Mouse (Mus musculus) brain, embryonic 18.5 days (tissue): Measurements from ENCODE around the gene Exosc10.

Experiments
- DNase-seq: peaks from one replicate; pipeline ENCODE4 v3.0.0-alpha.2; 2012; ENCODE audit warnings: low read depth, low spot score

The Exosc10 gene

DNA sequence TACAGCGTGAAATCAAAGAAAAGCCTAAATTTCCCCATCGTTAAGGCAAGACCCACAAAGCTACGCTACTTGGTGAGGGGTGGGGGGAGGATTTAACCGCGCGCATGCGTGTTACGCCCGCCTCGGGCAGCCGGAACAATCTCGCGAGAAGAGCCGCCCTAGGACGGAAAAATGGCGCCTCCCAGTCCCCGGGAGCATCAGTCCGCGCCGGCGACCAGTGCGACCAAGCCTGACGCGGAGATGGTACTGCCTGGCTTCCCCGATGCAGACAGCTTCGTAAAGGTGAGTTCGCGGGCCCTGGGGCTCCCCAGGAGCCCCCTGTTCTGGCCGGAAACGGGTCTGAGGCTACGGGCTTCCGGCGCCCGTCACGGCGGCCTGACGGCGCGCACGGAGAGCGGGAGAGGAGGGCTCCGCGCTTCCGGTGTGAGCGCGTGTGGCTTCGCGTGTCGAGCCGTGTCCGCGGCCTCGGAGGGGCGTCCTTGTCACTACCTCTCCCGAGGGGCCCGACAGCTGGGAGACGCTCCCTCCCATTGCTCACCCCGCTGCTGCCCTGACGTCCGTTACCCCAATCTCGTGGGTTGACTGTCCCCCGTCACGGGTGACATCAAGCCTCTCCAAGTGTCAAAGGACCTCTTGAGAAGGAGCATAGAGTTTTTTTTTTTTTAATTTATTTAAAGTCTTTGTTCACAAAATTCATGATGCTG lies at the start of gene Exosc10:
Gene Exosc10 (plus strand): TSS at position 133 of the 704 bp plus-strand sequence.
- peak; percentile 82 for DNase-seq

DNA sequence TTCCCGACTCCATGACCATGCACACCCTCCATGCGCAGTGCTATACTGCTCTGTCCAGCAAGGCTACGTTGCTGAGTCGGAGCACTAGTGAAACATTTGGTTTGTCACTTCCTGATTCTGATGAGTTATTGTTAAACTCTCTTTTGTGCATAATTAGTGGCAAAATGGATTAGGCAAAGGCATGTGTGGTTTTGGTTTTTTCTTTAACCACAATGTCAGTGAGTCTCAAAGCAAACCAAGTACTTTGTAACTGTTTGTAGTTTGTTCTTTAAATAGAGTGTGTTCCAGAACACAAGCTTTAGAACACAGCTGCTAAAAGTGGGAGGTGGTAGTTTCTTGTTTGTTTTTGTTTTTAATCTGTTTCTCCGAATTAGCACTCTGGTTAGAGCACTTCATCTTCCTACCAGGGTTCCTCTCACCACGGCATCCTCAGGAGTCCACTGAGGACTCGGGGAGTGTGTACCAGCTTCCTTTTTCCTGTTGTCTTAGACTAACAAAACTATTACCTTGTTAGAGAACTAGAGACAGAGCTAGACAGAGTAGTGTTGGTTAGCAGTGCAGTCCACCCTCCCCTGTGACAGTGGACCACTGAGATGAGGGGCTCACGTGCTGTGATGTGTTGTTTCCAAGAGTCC lies 48.7 kb upstream of the Exosc10 start:
- DNase-seq = no peak

DNA sequence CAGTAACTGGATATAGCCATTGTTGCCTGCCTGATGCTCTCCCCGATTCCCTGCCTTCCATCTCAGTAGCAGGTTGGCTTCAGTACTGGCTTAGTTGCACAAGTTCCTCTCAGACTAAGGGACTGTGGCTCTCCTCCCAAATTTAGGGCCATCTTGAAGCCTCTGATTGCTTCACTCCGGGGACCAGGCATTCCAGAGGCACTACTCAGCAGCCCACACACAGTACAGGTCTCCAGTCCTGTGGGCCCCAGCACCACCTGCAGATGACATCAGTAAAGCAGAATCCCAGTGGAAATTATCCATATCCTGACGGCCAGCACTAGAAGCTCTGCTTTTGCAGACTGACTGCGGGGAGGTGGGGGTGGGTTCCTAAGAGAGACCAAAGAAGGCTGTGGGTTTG lies 47.5 kb upstream of the Exosc10 start:
- no peak for DNase-seq

DNA sequence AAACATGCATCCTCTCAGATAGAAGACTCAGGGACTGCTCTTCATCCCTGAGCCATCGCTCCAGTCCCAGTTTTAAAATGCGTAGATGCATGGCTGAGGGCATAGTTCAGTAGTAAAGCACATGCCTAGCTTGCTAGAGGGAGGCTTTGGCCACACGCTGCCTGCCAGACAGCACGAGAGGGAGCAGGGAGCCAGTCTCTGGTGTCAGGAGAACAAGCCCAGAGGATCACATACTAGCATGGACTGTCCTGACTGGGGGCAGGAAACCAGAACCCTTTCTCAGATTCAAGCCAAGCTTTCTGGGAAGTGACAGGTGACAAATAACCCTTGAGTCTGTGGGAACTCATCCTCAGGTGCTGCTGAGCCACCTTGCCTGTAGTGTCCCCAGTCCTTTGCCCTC lies 46.9 kb upstream of the Exosc10 start:
- DNase-seq = no peak

DNA sequence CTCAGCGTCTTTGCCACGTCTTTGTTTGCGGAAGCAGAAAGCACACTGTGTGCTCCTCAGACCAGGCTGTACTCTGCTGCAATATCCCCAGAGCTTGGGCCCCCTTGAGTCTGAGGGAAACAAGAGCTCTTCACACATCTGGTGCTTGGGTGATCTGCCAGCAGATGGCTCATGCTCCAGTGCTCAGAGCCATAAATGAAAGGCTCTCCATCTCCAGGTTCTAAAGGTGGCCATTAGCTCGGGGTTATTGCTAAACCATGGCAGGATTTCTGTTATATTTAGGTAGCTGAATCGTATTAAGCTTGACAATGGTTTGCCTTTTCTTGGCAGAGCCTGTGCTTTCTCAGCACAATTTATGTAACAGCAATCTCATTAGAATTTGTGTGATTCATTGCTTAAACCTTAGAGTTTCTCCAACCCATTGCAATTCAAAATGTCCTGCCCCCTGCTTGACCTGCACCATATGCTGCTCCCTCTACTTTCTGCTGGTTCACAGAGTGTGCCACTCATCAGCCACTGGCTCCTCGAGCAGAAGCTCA lies 45.1 kb upstream of the Exosc10 start:
- DNase-seq = no peak

DNA sequence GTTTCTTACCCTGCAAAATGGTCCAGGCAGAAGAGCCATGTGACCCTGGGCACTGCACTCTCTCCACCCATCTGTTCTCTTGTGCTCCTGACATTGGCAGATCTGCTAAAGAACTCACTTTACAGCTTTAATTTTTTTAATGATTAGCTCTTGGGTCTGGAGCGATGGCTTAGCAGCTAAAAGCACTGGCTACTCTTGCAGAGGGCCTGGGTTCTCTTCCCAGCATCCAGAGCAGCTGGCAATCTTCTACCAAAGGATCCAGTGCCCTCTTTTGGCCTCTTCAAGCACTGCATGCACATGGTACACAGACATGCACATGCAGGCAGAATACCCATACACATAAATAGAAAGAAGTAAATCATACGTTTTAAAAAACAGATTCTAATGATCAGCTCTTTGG lies 42.9 kb upstream of the Exosc10 start:
- no peak for DNase-seq

DNA sequence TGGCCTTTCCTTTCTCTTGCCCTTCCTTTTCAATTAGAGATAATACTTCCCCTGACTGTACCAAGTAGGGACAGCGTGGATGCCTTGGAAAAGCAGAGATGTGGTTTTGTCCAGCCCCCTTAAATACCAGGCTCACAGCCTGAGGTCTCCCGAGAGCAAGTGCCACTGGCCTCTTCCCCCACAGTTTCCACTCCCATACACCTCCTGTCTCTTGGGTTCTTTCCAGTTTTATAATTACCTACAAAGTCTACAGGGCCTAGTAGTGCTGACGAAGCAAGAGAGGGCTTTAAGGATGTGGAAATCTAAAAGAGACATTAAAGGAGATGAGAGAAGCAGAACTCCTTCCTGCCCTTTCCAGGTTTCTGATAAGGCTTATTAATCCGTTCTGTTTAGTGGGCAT lies 40.4 kb upstream of the Exosc10 start:
- no peak for DNase-seq

DNA sequence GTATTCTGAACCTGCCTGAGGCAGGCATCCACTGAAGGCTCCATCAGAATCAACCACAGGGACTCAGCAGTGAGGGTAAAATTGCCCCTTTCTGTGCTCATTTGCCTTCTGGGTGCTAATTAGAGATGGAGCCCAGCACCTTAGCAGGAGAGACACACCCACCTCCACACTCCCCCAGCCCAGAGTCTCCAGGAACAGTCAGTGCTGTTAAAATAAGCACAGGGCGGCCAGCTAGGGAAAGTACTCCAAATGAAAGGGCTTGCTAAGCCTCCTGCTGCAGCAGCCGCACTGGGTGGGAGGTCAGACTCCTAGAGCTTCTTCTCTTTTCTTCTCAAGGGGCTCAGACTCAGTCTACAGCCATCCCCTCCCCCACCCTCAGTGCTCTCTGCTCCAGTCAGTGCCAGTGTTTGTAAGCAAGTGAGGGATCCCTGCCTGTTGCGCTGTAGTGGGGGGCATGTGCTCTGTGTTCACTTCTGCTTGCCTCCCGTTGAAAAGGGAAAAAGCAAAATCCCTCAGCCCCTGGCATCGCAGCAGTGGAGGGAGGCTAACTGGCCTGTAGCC lies 39.9 kb upstream of the Exosc10 start:
- DNase-seq = no peak

DNA sequence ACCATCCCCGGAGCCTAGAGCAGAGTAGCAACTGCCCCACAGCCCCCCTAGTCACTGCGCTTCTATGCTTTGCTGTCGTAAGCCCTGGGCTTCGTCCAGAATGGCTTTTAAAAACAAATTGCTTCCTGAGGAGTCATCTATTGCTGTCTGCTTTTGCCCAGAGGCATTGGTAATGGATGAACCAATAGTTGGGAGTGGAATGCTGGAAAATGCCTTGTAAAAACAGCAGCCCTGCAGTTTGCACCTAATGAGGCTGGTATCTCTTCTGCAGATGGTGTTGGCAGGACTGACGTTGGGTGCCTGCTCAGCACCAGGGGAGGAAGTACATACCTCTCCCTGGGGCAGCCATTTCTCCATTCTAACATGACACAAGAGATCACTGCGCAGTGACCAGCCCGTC lies 34.7 kb upstream of the Exosc10 start:
- no peak for DNase-seq

DNA sequence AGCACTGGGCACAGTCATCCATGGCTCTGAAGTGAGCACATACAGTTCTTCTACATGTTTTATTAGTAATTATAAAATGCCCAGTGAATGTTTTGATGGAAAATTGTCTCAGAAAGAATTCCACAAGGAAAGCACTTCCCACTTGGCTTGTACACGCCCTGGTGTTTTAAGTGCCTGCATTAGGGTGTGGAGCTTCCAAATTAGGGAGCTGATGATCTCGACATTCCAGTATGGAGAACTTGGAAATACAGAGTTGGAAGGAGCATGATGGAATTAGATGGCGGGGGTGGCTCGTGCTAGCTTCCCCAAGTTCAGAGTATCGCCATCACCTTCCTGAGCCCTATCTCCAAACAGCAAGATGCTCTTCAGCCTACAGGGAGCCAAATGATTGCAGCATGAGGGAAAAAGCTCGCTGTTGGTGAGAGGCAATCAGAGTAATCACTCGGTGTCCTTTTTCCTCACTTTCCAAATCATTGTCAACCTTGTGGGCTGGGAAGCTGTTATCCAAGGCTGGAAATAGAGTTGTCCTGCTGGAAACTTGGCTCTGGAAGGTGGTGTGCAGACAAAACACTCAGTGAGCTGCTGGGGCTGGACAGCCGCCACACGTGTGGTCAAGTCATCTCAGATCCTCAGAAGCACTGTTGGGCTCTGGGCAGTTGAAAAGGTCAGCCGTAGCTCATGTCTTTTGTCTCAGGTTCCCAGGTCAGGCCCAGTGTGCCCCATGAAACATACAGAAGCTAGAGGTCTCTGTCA lies 30.9 kb upstream of the Exosc10 start:
- DNase-seq = no peak

DNA sequence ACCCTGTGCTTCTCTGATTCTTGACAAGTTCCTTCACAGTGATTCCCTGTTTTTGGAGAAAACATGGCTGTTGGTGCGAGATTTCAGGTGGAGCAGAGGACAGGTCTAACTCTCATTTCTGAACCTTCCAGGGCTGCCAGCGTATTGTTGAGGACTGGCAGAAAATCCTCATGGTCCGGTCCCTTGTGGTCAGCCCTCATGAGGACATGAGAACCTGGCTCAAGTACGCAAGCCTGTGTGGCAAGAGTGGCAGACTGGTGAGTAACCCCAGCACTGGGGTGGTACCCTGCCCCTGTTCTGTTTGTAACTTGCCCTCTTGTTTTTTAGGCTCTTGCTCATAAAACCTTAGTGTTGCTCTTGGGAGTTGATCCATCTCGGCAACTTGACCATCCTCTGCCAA lies 27.9 kb upstream of the Exosc10 start:
- no peak for DNase-seq

DNA sequence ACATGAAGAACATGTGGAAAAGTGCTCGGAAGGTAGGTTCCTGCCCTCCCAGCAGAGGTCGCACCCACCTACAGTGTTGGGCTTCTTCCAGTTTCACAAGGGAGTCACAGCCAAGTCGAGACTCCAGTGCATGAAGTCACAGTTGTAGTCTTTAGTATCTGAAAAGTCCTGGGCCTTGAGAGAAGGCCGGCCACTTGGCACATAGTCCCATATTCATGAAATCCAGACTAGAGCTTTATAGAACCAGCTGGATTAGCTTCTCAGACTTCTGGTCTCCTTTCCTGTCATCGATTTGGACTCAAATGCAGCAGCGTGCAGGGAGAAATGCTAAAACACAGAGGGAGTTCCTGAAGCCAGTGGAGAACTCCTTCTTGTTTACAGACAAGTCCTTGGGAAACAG lies 27.5 kb upstream of the Exosc10 start:
- no peak for DNase-seq

DNA sequence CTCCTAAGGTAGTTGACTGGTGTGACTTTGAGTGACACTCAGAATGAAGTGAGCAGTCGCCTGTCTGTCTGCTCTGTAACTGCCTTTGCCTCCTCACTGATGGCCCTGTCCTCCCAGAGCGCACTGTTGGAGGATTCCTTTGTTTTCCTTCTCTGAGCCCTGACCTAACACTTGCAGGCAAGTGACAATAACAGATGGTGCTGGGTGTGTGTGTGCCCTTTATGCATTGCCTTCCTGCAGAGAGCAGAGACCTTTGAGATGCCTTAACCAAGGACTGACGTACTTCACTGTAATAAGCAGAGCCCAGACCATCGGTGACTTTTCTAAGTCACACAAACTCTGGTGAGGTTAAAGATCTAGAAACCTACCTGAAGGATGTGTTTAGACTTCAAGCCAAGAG lies 26.9 kb upstream of the Exosc10 start:
- DNase-seq = no peak

DNA sequence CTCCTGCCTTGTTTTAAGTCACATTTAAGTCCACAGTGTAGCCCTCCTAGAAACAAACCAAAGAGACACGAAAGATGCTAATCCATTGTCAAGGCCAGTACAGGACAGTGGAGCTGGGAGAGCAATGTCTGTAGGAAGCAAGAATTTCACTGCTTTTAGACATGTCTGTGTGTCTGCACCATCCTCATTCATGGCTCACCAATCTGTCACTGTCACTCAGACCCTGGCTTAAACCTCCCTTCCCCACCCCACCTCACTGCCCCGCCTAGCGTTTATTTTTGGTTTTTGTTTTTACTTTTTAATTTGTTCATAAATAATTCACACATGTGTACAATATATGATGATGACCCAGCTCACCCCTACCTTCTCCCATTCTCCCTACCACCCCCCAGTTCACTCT lies 25.7 kb upstream of the Exosc10 start:
- no peak for DNase-seq

DNA sequence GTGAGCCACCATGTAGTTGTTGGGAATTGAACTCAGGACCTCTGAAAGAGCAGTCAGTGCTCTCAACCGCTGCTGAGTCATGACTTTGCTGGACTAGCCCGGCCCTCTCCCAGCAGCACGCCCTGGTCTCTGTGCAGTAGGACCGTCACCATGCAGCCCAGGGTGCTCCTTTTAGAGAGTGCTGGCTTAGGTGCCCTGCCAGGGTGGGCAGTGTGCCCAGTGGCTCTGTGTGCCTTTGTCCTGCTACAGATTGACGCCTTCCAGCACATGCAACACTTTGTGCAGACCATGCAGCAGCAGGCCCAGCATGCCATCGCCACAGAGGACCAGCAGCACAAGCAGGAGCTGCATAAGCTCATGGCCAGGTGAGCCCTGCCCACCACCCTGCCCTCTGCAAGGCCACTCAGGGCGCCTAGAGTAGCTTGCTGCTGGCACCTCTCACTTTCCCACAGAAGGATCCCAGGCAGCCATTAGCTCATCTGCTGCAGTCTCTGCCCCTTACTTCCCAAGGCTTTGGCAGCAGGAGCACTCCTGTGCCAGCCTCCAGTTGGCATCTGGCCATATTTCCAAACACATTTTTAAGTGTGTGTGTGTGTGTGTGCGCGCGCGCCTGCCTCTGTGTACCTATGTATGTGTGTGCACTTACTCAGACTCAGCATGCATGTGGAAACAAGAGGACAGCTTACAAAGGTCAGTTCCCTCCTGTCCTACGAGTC lies 24.5 kb upstream of the Exosc10 start:
- DNase-seq = no peak

DNA sequence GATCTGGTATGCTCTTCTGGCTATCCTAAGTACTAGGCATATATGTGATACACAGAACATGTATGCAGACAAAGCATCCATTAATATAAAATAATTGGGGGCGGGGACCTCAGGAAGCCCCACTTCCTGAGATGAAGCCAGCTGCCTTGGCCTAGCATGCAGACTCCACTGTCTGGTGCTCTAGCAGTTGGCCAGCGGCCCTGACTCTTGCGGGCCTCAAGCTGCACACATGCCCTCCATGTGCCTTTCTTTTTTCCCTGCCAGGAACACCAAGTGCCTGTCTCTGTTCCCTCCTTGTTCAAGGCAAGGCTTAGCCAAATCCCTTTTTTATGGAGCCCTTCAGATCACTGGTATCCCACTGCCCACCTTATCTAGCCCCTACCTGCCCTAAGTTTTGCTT lies 22.4 kb upstream of the Exosc10 start:
- no peak for DNase-seq

DNA sequence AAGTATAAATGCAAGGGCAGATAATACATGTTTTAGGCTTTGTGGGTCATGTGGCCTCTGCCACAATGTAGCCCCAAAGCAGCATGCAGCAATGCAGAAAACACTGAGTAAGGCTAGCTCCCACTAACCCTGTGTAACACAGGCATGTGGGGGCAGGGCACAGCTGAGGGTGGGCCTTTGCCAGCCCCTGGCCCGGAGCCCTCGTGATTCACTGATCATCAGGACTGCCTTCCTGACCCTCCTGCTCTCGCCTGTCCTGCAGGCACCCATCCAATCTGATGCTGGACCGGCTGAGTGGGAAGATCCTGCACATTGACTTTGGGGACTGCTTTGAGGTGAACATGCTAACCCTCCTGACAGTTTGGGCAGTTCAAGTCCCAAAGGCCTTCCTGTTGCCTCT lies 9.1 kb upstream of the Exosc10 start:
- DNase-seq = no peak

DNA sequence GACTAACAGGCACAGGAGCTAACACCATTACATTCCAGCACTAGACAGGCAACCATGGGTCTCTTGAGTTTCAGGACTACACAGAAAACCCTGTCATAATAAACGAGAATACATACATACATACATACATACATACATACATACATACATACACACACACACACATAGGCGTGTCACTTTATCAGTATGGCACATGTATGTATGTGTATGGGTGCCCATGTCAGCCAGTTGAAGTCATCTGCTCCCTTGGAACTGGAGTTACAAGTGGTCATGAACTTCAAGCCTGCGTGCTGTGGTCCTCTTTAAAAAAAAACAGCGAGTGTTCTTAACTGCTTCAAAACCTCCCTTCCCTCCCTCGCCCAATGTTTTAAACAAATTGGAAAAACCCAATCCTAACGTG lies 463 bp upstream of the Exosc10 start:
- DNase-seq = no peak

DNA sequence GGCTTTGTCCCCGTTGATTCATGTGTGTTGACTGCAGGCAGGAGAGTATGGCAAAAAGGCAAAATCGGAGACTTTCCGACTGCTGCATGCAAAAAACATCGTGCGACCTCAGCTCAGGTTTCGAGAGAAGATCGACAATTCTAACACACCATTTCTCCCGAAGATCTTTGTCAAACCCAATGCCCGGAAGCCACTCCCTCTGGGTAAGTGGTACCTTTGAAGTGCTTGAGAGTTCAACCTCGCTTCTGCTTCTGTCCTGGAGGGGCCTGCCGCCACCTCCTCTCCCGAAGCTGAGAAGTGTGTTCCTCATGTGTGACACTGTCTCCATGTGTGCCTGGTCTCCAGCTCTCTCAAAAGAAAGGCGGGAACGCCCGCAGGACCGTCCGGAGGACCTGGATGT lies 4.4 kb downstream of the Exosc10 start:
- DNase-seq = no peak

DNA sequence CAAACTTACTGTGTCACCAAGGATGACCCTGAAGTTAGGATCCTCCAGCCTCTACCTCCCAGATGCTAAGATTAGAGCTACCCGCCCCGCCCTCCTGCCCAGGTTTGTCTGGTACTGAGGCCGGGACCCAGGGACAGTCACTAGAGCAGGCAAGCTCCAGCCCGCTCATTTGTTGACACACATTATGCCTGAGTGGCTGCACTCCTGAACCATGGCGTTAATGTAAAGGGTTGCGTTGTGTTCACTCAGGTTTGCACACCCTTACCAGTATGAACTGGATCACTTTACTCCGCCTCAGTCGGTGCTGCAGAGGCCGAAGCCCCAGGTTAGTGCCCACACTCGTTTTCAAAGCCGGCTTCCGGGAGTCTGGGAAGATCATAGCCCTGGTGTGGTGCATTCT lies 5.4 kb downstream of the Exosc10 start:
- DNase-seq = no peak

DNA sequence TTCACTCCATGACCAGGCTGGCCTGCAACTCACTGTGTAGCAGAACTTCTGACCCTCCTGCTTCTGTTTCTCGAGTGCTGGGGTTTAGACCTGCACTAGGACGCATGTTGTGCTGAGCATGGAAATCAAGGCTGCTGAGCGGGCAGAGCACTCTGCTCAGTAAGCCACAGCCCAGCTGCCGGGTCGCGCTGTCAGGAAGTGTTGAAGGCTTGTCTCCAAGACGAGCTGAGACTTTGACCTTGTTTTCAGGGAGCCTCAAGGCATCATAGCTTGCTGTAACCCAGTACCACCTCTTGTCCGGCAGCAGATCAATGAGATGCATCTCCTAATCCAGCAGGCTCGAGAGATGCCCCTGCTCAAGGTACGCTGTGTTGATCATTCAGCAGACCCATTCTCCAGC lies 11.9 kb downstream of the Exosc10 start:
- DNase-seq = no peak
